Mouse (Mus musculus): ENCODE results near the gene Mllt10. TPM values are rescaled to one million over a fixed set of nuclear protein-coding genes. Genes with fewer than 3 reads are reported as not detected.

Gene Mllt10
- polyA plus RNA-seq, 1 experiment from 2014 or later = 43.5 TPM

- peak overlapping the region; percentile 40; the same call in 1 of the 2 replicates for H3K9ac ChIP-seq (ENCODE audit: low read length)
- peaks cover 29% of the 10 kb centered on the region for H3K4me1 ChIP-seq (ENCODE audit: control insufficient read depth, insufficient read depth, low read length)
- no peak for ATAC-seq
- DNase-seq (ENCODE audit: low spot score) = peak; percentile 28
- no peak overlapping the region for H3K4me3 ChIP-seq (ENCODE audit: low read depth, low read length)
- H3K27ac ChIP-seq (ENCODE audit: low read depth, low read length) = peak overlapping the region; percentile 61; the same call in 1 of the 2 replicates
- H3K27me3 ChIP-seq (replicated peaks; ENCODE audit: control insufficient read depth, insufficient read depth, low read length) = no peaks in the 10 kb centered on the region
- no peaks in the 10 kb centered on the region for H3K36me3 ChIP-seq (ENCODE audit: control insufficient read depth, insufficient read depth, low read length)
- no peaks in the 10 kb centered on the region for H3K9me3 ChIP-seq (replicated peaks; ENCODE audit: control insufficient read depth, low read length)
- H3K4me2 ChIP-seq (ENCODE audit: low read length) = peak overlapping the region; percentile 98; the same call in 1 of the 2 replicates
- WGBS = 4% methylated on average over 1 of the region's 1 CpGs
Measured at GRCm38 (mm10) chr2:18053243-18053950, 1.6 kb upstream of the Mllt10 start.

GRCm38 (mm10) chr2:18053951-18054530, 996 bp upstream of the Mllt10 start:
- no peaks in the 10 kb centered on the region for H3K9me3 ChIP-seq (replicated peaks; ENCODE audit: control insufficient read depth, low read length)
- H3K36me3 ChIP-seq (ENCODE audit: control insufficient read depth, insufficient read depth, low read length) = no peaks in the 10 kb centered on the region
- peaks cover 29% of the 10 kb centered on the region for H3K4me1 ChIP-seq (ENCODE audit: control insufficient read depth, insufficient read depth, low read length)
- 0 out of 2 replicates have a peak overlapping the region, but pooled peaks have one; percentile 1 for H3K4me3 ChIP-seq (ENCODE audit: low read depth, low read length)
- ATAC-seq (no peak), DNase-seq (ENCODE audit: low spot score) (peak; percentile 90)
- H3K27me3 ChIP-seq (replicated peaks; ENCODE audit: control insufficient read depth, insufficient read depth, low read length) = no peaks in the 10 kb centered on the region
- peak overlapping the region; percentile 98 for H3K4me2 ChIP-seq (ENCODE audit: low read length)
- WGBS = 5% methylated on average over 2 of the region's 2 CpGs
- H3K9ac ChIP-seq (ENCODE audit: low read length) = peak overlapping the region; percentile 40; the same call in 1 of the 2 replicates
- H3K27ac ChIP-seq (ENCODE audit: low read depth, low read length) = peak overlapping the region; percentile 61

- Histone ChIP-seq H3K4me3 (ENCODE audit: low read depth, low read length) (peak overlapping the region; percentile 57), H3K9me3 (replicated peaks; ENCODE audit: control insufficient read depth, low read length) (no peaks in the 10 kb centered on the region), H3K27ac (ENCODE audit: low read depth, low read length) (peak overlapping the region; percentile 100), H3K4me1 (ENCODE audit: control insufficient read depth, insufficient read depth, low read length) (peaks cover 27% of the 10 kb centered on the region), H3K9ac (ENCODE audit: low read length) (peak overlapping the region; percentile 98), H3K4me2 (ENCODE audit: low read length) (peak overlapping the region; percentile 98), H3K27me3 (replicated peaks; ENCODE audit: control insufficient read depth, insufficient read depth, low read length) (no peaks in the 10 kb centered on the region), H3K36me3 (ENCODE audit: control insufficient read depth, insufficient read depth, low read length) (no peaks in the 10 kb centered on the region)
- ATAC-seq (peak; percentile 88), DNase-seq (ENCODE audit: low spot score) (peak; percentile 96)
- 1% methylated on average over 44 of the region's 66 CpGs for WGBS
Measured at GRCm38 (mm10) chr2:18055929-18056785, 1.1 kb downstream of the Mllt10 start.

- no peaks in the 10 kb centered on the region for H3K27me3 ChIP-seq (replicated peaks; ENCODE audit: control insufficient read depth, insufficient read depth, low read length)
- peak overlapping the region; percentile 98 for H3K4me2 ChIP-seq (ENCODE audit: low read length)
- H3K9ac ChIP-seq (ENCODE audit: low read length) = peak overlapping the region; percentile 98
- H3K27ac ChIP-seq (ENCODE audit: low read depth, low read length) = peak overlapping the region; percentile 100
- no peaks in the 10 kb centered on the region for H3K9me3 ChIP-seq (replicated peaks; ENCODE audit: control insufficient read depth, low read length)
- DNase-seq (ENCODE audit: low spot score) (peak; percentile 96), ATAC-seq (peak; percentile 90)
- H3K36me3 ChIP-seq (ENCODE audit: control insufficient read depth, insufficient read depth, low read length) = no peaks in the 10 kb centered on the region
- peak overlapping the region; percentile 57 for H3K4me3 ChIP-seq (ENCODE audit: low read depth, low read length)
- peaks cover 23% of the 10 kb centered on the region for H3K4me1 ChIP-seq (ENCODE audit: control insufficient read depth, insufficient read depth, low read length)
- WGBS = under 1% methylated on average over 31 of the region's 50 CpGs
Measured at GRCm38 (mm10) chr2:18056786-18057255, 1.8 kb downstream of the Mllt10 start.

- H3K9ac ChIP-seq (ENCODE audit: low read length) = peak overlapping the region; percentile 98
- H3K36me3 ChIP-seq (ENCODE audit: control insufficient read depth, insufficient read depth, low read length) = no peaks in the 10 kb centered on the region
- peak overlapping the region; percentile 98 for H3K4me2 ChIP-seq (ENCODE audit: low read length)
- DNase-seq (ENCODE audit: low spot score) = peak; percentile 70
- ATAC-seq = no peak
- WGBS = under 1% methylated on average over 48 of the region's 48 CpGs
- no peaks in the 10 kb centered on the region for H3K9me3 ChIP-seq (replicated peaks; ENCODE audit: control insufficient read depth, low read length)
- peaks cover 17% of the 10 kb centered on the region for H3K4me1 ChIP-seq (ENCODE audit: control insufficient read depth, insufficient read depth, low read length)
- peak overlapping the region; percentile 57 for H3K4me3 ChIP-seq (ENCODE audit: low read depth, low read length)
- peak overlapping the region; percentile 100 for H3K27ac ChIP-seq (ENCODE audit: low read depth, low read length)
- H3K27me3 ChIP-seq (replicated peaks; ENCODE audit: control insufficient read depth, insufficient read depth, low read length) = no peaks in the 10 kb centered on the region
Measured at GRCm38 (mm10) chr2:18057336-18058145, 2.5 kb downstream of the Mllt10 start.

- ATAC-seq (no peak), DNase-seq (ENCODE audit: low spot score) (peak; percentile 55)
- peak overlapping the region; percentile 98 for H3K4me2 ChIP-seq (ENCODE audit: low read length)
- H3K9me3 ChIP-seq (replicated peaks; ENCODE audit: control insufficient read depth, low read length) = no peaks in the 10 kb centered on the region
- H3K4me3 ChIP-seq (ENCODE audit: low read depth, low read length) = peak overlapping the region; percentile 57
- H3K4me1 ChIP-seq (ENCODE audit: control insufficient read depth, insufficient read depth, low read length) = peaks cover 15% of the 10 kb centered on the region
- peak overlapping the region; percentile 100 for H3K27ac ChIP-seq (ENCODE audit: low read depth, low read length)
- WGBS = 3% methylated on average over 9 of the region's 9 CpGs
- H3K27me3 ChIP-seq (replicated peaks; ENCODE audit: control insufficient read depth, insufficient read depth, low read length) = no peaks in the 10 kb centered on the region
- peak overlapping the region; percentile 98 for H3K9ac ChIP-seq (ENCODE audit: low read length)
- H3K36me3 ChIP-seq (ENCODE audit: control insufficient read depth, insufficient read depth, low read length) = no peaks in the 10 kb centered on the region
Measured at GRCm38 (mm10) chr2:18058146-18058708, 3.2 kb downstream of the Mllt10 start.

- peak overlapping the region; percentile 36; the same call in 1 of the 2 replicates for H3K9ac ChIP-seq (ENCODE audit: low read length)
- no peaks in the 10 kb centered on the region for H3K9me3 ChIP-seq (replicated peaks; ENCODE audit: control insufficient read depth, low read length)
- 27% methylated on average over 2 of the region's 2 CpGs for WGBS
- ATAC-seq (no peak), DNase-seq (ENCODE audit: low spot score) (no peak)
- H3K4me3 ChIP-seq (ENCODE audit: low read depth, low read length) = no peak overlapping the region
- no peaks in the 10 kb centered on the region for H3K36me3 ChIP-seq (ENCODE audit: control insufficient read depth, insufficient read depth, low read length)
- H3K27me3 ChIP-seq (replicated peaks; ENCODE audit: control insufficient read depth, insufficient read depth, low read length) = no peaks in the 10 kb centered on the region
- peaks cover 6% of the 10 kb centered on the region; the same call in 1 of the 2 replicates for H3K4me1 ChIP-seq (ENCODE audit: control insufficient read depth, insufficient read depth, low read length)
- H3K27ac ChIP-seq (ENCODE audit: low read depth, low read length) = no peak overlapping the region
- peak overlapping the region; percentile 98 for H3K4me2 ChIP-seq (ENCODE audit: low read length)
Measured at GRCm38 (mm10) chr2:18059063-18059462, 4.0 kb downstream of the Mllt10 start.

- H3K4me2 ChIP-seq (ENCODE audit: low read length) = no peak overlapping the region
- H3K9me3 ChIP-seq (replicated peaks; ENCODE audit: control insufficient read depth, low read length) = no peaks in the 10 kb centered on the region
- H3K36me3 ChIP-seq (ENCODE audit: control insufficient read depth, insufficient read depth, low read length) = no peaks in the 10 kb centered on the region
- DNase-seq (ENCODE audit: low spot score) (no peak), ATAC-seq (no peak)
- no peak overlapping the region for H3K9ac ChIP-seq (ENCODE audit: low read length)
- H3K4me3 ChIP-seq (ENCODE audit: low read depth, low read length) = no peak overlapping the region
- 65% methylated on average over 1 of the region's 1 CpGs for WGBS
- no peak overlapping the region for H3K27ac ChIP-seq (ENCODE audit: low read depth, low read length)
- peaks cover 3% of the 10 kb centered on the region; the same call in 1 of the 2 replicates for H3K4me1 ChIP-seq (ENCODE audit: control insufficient read depth, insufficient read depth, low read length)
- H3K27me3 ChIP-seq (replicated peaks; ENCODE audit: control insufficient read depth, insufficient read depth, low read length) = no peaks in the 10 kb centered on the region
Measured at GRCm38 (mm10) chr2:18059891-18060290, 4.9 kb downstream of the Mllt10 start.
